Mouse (Mus musculus) CH12.LX (cell line): ENCODE measurements at regions not wholly inside any gene's neighbourhood (a gene's known extent, or its start where the extent isn't known, plus 50 kb on each side); places are given as distances from the start of the nearest gene placed in this dataset.

Experiments used
- DNase-seq: peaks from one replicate; pipeline ENCODE4 v3.0.0-alpha.2; 2013; ENCODE audit errors: extremely low read depth
- H3K27ac ChIP-seq: 2 replicates; pipeline ENCODE4 v1.5.1; 2012; ENCODE audit warnings: low read depth, mild to moderate bottlenecking, control low read depth, moderate library complexity; ENCODE audit not compliant: insufficient read depth
- H3K27me3 ChIP-seq: replicated peaks from 2 replicates; pipeline ENCODE3; 2012; ENCODE audit warnings: inconsistent platforms
- H3K36me3 ChIP-seq, 2 experiments: replicated peaks in 1 of 2; 2 replicates each; pipeline versions ENCODE3 to v1.6.1; 2012; ENCODE audit warnings: inconsistent platforms in 1 of 2, low read length in 1 of 2, mild to moderate bottlenecking in 1 of 2, mixed read lengths in 1 of 2, moderate library complexity in 1 of 2; ENCODE audit not compliant: control insufficient read depth in 1 of 2, insufficient read depth in 1 of 2
- H3K4me1 ChIP-seq, 2 experiments: 2 replicates each; pipeline ENCODE4 v1.6.1; 2012; ENCODE audit warnings: inconsistent platforms in 1 of 2, moderate library complexity in 1 of 2; ENCODE audit not compliant: insufficient read depth in 2 of 2, control insufficient read depth in 1 of 2
- H3K4me2 ChIP-seq: 2 replicates; pipeline ENCODE4 v1.6.1; 2012; ENCODE audit warnings: low read depth, mild to moderate bottlenecking, control low read depth; ENCODE audit not compliant: poor library complexity, insufficient read depth, severe bottlenecking
- H3K4me3 ChIP-seq, 3 experiments: fragments of 150-350 bp in 1 of 3; sonication (generic) in 1 of 3; replicated peaks in 1 of 3; 2 replicates each; pipeline versions ENCODE3 to v1.5.1; 2011 to 2012; ENCODE audit warnings: low read depth in 2 of 3, low read length in 2 of 3, mild to moderate bottlenecking in 2 of 3, moderate library complexity in 2 of 3, control low read depth in 1 of 3, improper control_type of control experiment in 1 of 3, inconsistent platforms in 1 of 3, mixed read lengths in 1 of 3; ENCODE audit not compliant: poor library complexity in 1 of 3
- H3K79me2 ChIP-seq: replicated peaks from 2 replicates; pipeline ENCODE4 v1.6.1; 2012; ENCODE audit warnings: mild to moderate bottlenecking, moderate library complexity; ENCODE audit not compliant: control insufficient read depth, poor library complexity, insufficient read depth, severe bottlenecking; ENCODE audit errors: extremely low read depth
- H3K9ac ChIP-seq: 2 replicates; pipeline ENCODE4 v1.6.1; 2012; ENCODE audit warnings: low read depth, mild to moderate bottlenecking, control low read depth, moderate library complexity; ENCODE audit not compliant: insufficient read depth
- H3K9me3 ChIP-seq: replicated peaks from 2 replicates; pipeline ENCODE3; 2012; ENCODE audit warnings: low read length, inconsistent platforms, mixed read lengths
- CHD1 ChIP-seq: IDR thresholded peaks from 2 replicates; pipeline ENCODE4 v1.6.1; 2012; ENCODE audit warnings: low read depth, low read length, improper control_type of control experiment, inconsistent platforms
- CHD2 ChIP-seq: IDR thresholded peaks from 2 replicates; pipeline ENCODE4 v1.6.1; 2011; ENCODE audit warnings: low read length, improper control_type of control experiment
- CTCF ChIP-seq, 2 experiments: IDR thresholded peaks in 1 of 2; conservative IDR thresholded peaks in 1 of 2; 2 replicates each; pipeline ENCODE4 v1.5.1; 2011 to 2012; ENCODE audit warnings: low read depth in 2 of 2, low read length in 2 of 2, improper control_type of control experiment in 1 of 2, inconsistent platforms in 1 of 2, mild to moderate bottlenecking in 1 of 2, moderate library complexity in 1 of 2
- ELF1 ChIP-seq: IDR thresholded peaks from 2 replicates; pipeline ENCODE4 v1.6.1; 2014; ENCODE audit warnings: low read depth, mild to moderate bottlenecking, inconsistent platforms, low read length, improper control_type of control experiment
- EP300 ChIP-seq: IDR thresholded peaks from 2 replicates; pipeline ENCODE4 v1.6.1; 2011; ENCODE audit warnings: low read length, improper control_type of control experiment
- ETS1 ChIP-seq: conservative IDR thresholded peaks from 2 replicates; pipeline ENCODE4 v1.6.1; 2012; ENCODE audit warnings: low read depth, mild to moderate bottlenecking, inconsistent platforms, low read length, improper control_type of control experiment, moderate library complexity
- GABPA ChIP-seq: IDR thresholded peaks from 2 replicates; pipeline ENCODE4 v1.6.1; 2012; ENCODE audit warnings: low read depth, low read length, improper control_type of control experiment, inconsistent platforms; ENCODE audit not compliant: insufficient replicate concordance
- JUN ChIP-seq: IDR thresholded peaks from 2 replicates; pipeline ENCODE4 v1.6.1; 2011; ENCODE audit warnings: low read depth, mild to moderate bottlenecking, low read length, improper control_type of control experiment, moderate library complexity; ENCODE audit not compliant: insufficient read depth
- JUND ChIP-seq: conservative IDR thresholded peaks from 2 replicates; pipeline ENCODE4 v1.6.1; 2011; ENCODE audit warnings: low read depth, low read length, improper control_type of control experiment
- MAX ChIP-seq: IDR thresholded peaks from 2 replicates; pipeline ENCODE4 v1.6.1; 2011; ENCODE audit warnings: low read length, improper control_type of control experiment
- MAZ ChIP-seq: IDR thresholded peaks from 2 replicates; pipeline ENCODE4 v1.6.1; 2012; ENCODE audit warnings: low read depth, mild to moderate bottlenecking, inconsistent platforms, low read length, improper control_type of control experiment, moderate library complexity
- MEF2A ChIP-seq: IDR thresholded peaks from 2 replicates; pipeline ENCODE4 v1.6.1; 2014; ENCODE audit warnings: low read depth, mild to moderate bottlenecking, inconsistent platforms, low read length, improper control_type of control experiment, borderline replicate concordance
- MXI1 ChIP-seq: IDR thresholded peaks from 2 replicates; pipeline ENCODE4 v1.6.1; 2011; ENCODE audit warnings: mild to moderate bottlenecking, low read depth, low read length, improper control_type of control experiment
- NRF1 ChIP-seq: IDR thresholded peaks from 2 replicates; pipeline ENCODE4 v1.6.1; 2014; ENCODE audit warnings: low read depth, mild to moderate bottlenecking, inconsistent platforms, low read length, improper control_type of control experiment, moderate library complexity
- POLR2A ChIP-seq: IDR thresholded peaks from 2 replicates; pipeline ENCODE4 v1.6.1; 2011; ENCODE audit warnings: low read depth, mild to moderate bottlenecking, improper control_type of control experiment, low read length
- RCOR1 ChIP-seq: conservative IDR thresholded peaks from 2 replicates; pipeline ENCODE4 v1.6.1; 2012; ENCODE audit warnings: low read depth, mild to moderate bottlenecking, inconsistent platforms, low read length, improper control_type of control experiment
- SIN3A ChIP-seq: IDR thresholded peaks from 2 replicates; pipeline ENCODE4 v1.6.1; 2012; ENCODE audit warnings: low read length, improper control_type of control experiment, inconsistent platforms
- TBP ChIP-seq: conservative IDR thresholded peaks from 2 replicates; pipeline ENCODE4 v1.6.1; 2011; ENCODE audit warnings: low read depth, low read length, improper control_type of control experiment
- TCF12 ChIP-seq: IDR thresholded peaks from 2 replicates; pipeline ENCODE4 v1.6.1; 2014; ENCODE audit warnings: low read depth, mild to moderate bottlenecking, inconsistent platforms, low read length, improper control_type of control experiment
- UBTF ChIP-seq: IDR thresholded peaks from 2 replicates; pipeline ENCODE4 v1.6.1; 2012; ENCODE audit warnings: low read depth, mild to moderate bottlenecking, inconsistent platforms, low read length, improper control_type of control experiment, moderate library complexity
- USF1 ChIP-seq: IDR thresholded peaks from 2 replicates; pipeline ENCODE4 v1.6.1; 2014; ENCODE audit warnings: low read depth, mild to moderate bottlenecking, inconsistent platforms, low read length, improper control_type of control experiment
- ZKSCAN1 ChIP-seq: IDR thresholded peaks from 2 replicates; pipeline ENCODE4 v1.6.1; 2012; ENCODE audit warnings: low read depth, inconsistent platforms, low read length, improper control_type of control experiment, borderline replicate concordance
- ZMIZ1 ChIP-seq: IDR thresholded peaks from 2 replicates; pipeline ENCODE4 v1.6.1; 2012; ENCODE audit warnings: low read depth, mild to moderate bottlenecking, inconsistent platforms, low read length, improper control_type of control experiment
- ZNF384 ChIP-seq: IDR thresholded peaks from 2 replicates; pipeline ENCODE4 v1.6.1; 2012; ENCODE audit warnings: low read depth, low read length, improper control_type of control experiment, inconsistent platforms
- dilution Hi-C: fragments of 300-500 bp; cut with MboI; formaldehyde crosslinking; loops from 2 replicates; pipeline ENCODE4 v1.14.3; 2020; ENCODE audit warnings: low sequenced_read_pairs; ENCODE audit not compliant: extremely low pct_unique_long_range_greater_than_20kb, extremely low pct_ligation_motif_present
- in situ Hi-C: fragments of 300-500 bp; cut with MboI; formaldehyde crosslinking; loops from 3 replicates; pipeline ENCODE4 v1.14.3; 2019; ENCODE audit warnings: low sequenced_read_pairs, low pct_ligation_motif_present, low pct_unique_long_range_greater_than_20kb, mixed read lengths

DNA sequence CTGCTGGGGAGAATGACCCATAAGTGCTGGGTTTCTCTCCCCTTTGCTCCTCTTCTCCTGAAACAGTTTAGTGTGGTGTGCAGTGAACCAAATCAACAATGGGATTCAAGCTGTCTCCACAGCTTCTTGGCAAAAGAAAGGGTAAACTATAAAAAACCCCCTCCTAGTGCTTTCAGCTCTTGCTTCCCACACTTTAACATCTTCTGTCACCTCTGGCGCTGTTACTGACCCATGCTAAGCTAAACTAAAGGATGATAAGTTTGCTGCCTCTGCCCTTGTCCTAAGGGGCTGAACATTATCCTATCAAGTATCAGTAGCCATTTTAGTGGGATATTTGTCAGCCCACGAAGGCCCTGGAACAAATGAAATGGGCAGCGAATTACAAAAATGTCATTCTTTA is 905.4 kb upstream of the Mms22l start:
- Histone ChIP-seq H3K4me3 (no peak overlapping the region), H3K27ac (no peak overlapping the region), H3K79me2 (no peaks in the 10 kb centered on the region), H3K4me1 (no peaks in the 10 kb centered on the region), H3K4me2 (no peak overlapping the region), H3K9me3 (no peaks in the 10 kb centered on the region), H3K9ac (no peak overlapping the region), H3K27me3 (no peaks in the 10 kb centered on the region), H3K36me3 (no peaks in the 10 kb centered on the region)
- no peak for TF ChIP-seq CHD2
- TF ChIP-seq MEF2A = no peak
- no peak for TF ChIP-seq POLR2A
- TF ChIP-seq JUN = no peak
- TF ChIP-seq SIN3A = no peak
- TF ChIP-seq EP300 = no peak
- TF ChIP-seq MAZ = no peak
- TF ChIP-seq ELF1 = no peak
- no peak for TF ChIP-seq ZNF384
- no peak for TF ChIP-seq NRF1
- TF ChIP-seq JUND = no peak
- TF ChIP-seq ETS1 = no peak
- no peak for TF ChIP-seq CHD1
- no peak for TF ChIP-seq TBP
- no peak for TF ChIP-seq RCOR1
- TF ChIP-seq CTCF (conservative IDR thresholded peaks at IDR 0.05 in 1 of 2, IDR thresholded peaks at IDR 0.05 in 1 of 2; ENCODE audit: low read depth in 2 of 2, low read length in 2 of 2) = no peak
- TF ChIP-seq GABPA = no peak
- in situ Hi-C loops (no loop called here), dilution Hi-C loops (no loop called here)
- DNase-seq = no peak

DNA sequence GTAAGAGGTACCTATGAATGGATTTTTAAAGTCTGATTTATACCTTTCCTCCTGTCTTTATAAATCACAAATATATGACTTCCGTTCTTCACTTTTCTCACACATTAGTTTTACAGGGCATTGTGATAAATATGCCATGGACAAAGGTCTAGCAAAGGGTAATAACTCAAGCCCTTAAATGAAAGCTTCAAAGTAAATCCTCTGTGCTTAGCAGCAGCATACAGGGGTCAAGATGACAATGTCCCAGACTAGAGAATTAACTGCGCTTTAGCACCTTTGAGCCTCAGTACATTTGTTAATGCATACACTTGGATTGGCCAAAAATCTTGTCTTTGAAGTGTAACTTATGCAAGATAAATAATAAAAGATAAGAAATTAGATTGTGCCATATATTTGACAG is 904.7 kb upstream of the Mms22l start:
- H3K4me2 ChIP-seq = no peak overlapping the region
- dilution Hi-C loops (no loop called here), in situ Hi-C loops (no loop called here)
- no peaks in the 10 kb centered on the region for H3K79me2 ChIP-seq
- H3K36me3 ChIP-seq = no peaks in the 10 kb centered on the region
- no peak overlapping the region for H3K4me3 ChIP-seq
- H3K4me1 ChIP-seq = no peaks in the 10 kb centered on the region
- DNase-seq = no peak
- no peak overlapping the region for H3K27ac ChIP-seq
- H3K9ac ChIP-seq = no peak overlapping the region
- no peaks in the 10 kb centered on the region for H3K9me3 ChIP-seq
- TF ChIP-seq USF1 (no peak), UBTF (no peak), RCOR1 (no peak), ZKSCAN1 (no peak), ELF1 (no peak), MXI1 (no peak), ZNF384 (no peak), CTCF (conservative IDR thresholded peaks at IDR 0.05 in 1 of 2, IDR thresholded peaks at IDR 0.05 in 1 of 2; ENCODE audit: low read depth in 2 of 2, low read length in 2 of 2) (no peak), JUND (no peak), ZMIZ1 (no peak), MAX (no peak), TCF12 (no peak)
- no peaks in the 10 kb centered on the region for H3K27me3 ChIP-seq
